Comparison of ENCODE assay signal across 8 mouse cellular contexts in the genomic region with DNA sequence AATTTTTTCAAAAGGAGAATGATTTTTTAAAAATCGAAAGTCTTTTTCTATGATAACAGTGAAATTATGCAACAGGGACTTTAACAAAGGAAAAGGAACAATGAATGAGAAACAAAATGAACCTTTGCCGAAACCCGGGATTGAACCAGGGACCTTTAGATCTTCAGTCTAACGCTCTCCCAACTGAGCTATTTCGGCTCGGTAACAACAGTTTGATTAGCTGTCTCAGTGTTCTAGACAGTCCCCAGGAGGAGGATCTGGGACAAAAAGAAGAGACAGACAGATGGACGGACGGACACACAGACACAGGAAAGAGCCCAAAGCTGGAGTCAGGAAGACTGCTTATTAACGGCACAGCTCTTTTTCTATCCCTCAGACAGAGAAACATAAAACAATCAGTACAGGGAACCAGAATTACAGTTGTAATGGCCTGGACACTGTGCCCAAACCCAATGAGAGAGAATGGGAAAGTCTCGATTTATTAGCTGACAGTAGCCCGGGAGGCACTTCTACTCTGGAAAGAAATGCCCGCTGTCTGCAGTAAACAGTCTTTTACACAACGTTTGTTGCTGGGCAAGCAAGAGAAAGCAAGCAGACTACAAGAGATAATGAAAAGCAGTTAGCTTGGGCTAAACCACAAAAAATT. TPM values are rescaled to one million over a fixed set of nuclear protein-coding genes. Genes with fewer than 3 reads are reported as not detected.
DNase-seq lines count a peak whose midpoint lies in the region; ATAC-seq lines count a peak whose summit lies in the region.

No protein-coding gene starts in this region.

- no peaks in the 10 kb centered on the region for H3K27me3 ChIP-seq in kidney, embryonic 14.5 days (ENCODE audit: control insufficient read depth, insufficient read depth, low read length)
- H3K27me3 ChIP-seq in liver, embryonic 11.5 days (replicated peaks; ENCODE audit: control insufficient read depth, insufficient read depth, low read length) = no peaks in the 10 kb centered on the region

- intact Hi-C loops in gastrocnemius, postnatal 36 days (cut with DNase I) = no loop called here

- 2% methylated on average over 13 of the region's 13 CpGs for WGBS in kidney, embryonic 14.5 days
- under 1% methylated on average over 13 of the region's 13 CpGs for WGBS in liver, embryonic 11.5 days

- ATAC-seq in kidney, embryonic 14.5 days (ENCODE audit: low FRiP score, low TSS enrichment) = peak; percentile 85
- peak; percentile 82 for ATAC-seq in liver, embryonic 11.5 days (replicated peaks; ENCODE audit: low FRiP score)

- peak overlapping the region; percentile 51 for H3K4me3 ChIP-seq in kidney, embryonic 14.5 days (ENCODE audit: low read length)
- H3K4me3 ChIP-seq in liver, embryonic 11.5 days (ENCODE audit: low read depth, low read length) = peak overlapping the region; percentile 61

- no peaks in the 10 kb centered on the region for H3K9me3 ChIP-seq in kidney, embryonic 14.5 days (ENCODE audit: control insufficient read depth, low read length)
- H3K9me3 ChIP-seq in liver, embryonic 11.5 days (ENCODE audit: control insufficient read depth, low read length) = no peaks in the 10 kb centered on the region

- H3K4me1 ChIP-seq in kidney, embryonic 14.5 days (ENCODE audit: control insufficient read depth, insufficient read depth, low read length) = no peaks in the 10 kb centered on the region
- peaks cover 5% of the 10 kb centered on the region; the same call in 1 of the 2 replicates for H3K4me1 ChIP-seq in liver, embryonic 11.5 days (replicated peaks; ENCODE audit: control insufficient read depth, insufficient read depth, low read length)

- peak; percentile 34 for DNase-seq in spleen, adult 12 weeks (ENCODE audit: low spot score)
- DNase-seq in spleen, adult 18-20 months = no peak
- peak; percentile 6 for DNase-seq in cerebellum, adult 9-11 months
- peak; percentile 37 to 66 for DNase-seq in frontal cortex, postnatal 25 days (ENCODE audit: low spot score in 2 of 2)
- DNase-seq in liver, embryonic 11.5 days (ENCODE audit: low spot score) = peak; percentile 89
- DNase-seq in naive thymus-derived CD4-positive, alpha-beta T cell, adult 2 months (ENCODE audit: low read depth) = peak; percentile 19
- no peak for DNase-seq in gastrocnemius, postnatal 36 days

- H3K4me2 ChIP-seq in kidney, embryonic 14.5 days (replicated peaks; ENCODE audit: low read depth, low read length) = peak overlapping the region; percentile 42
- peak overlapping the region; percentile 83 for H3K4me2 ChIP-seq in liver, embryonic 11.5 days

- no peaks in the 10 kb centered on the region for H3K36me3 ChIP-seq in kidney, embryonic 14.5 days (ENCODE audit: control insufficient read depth, insufficient read depth, low read length)
- H3K36me3 ChIP-seq in liver, embryonic 11.5 days (ENCODE audit: control insufficient read depth, insufficient read depth, low read length) = no peaks in the 10 kb centered on the region

- no peak overlapping the region for H3K27ac ChIP-seq in kidney, embryonic 14.5 days (ENCODE audit: low read depth, low read length)
- no peak overlapping the region for H3K27ac ChIP-seq in liver, embryonic 11.5 days (ENCODE audit: low read depth, low read length)

- H3K9ac ChIP-seq in kidney, embryonic 14.5 days (ENCODE audit: low read depth, low read length) = peak overlapping the region; percentile 45; the same call in 1 of the 2 replicates
- peak overlapping the region; percentile 70 for H3K9ac ChIP-seq in liver, embryonic 11.5 days (ENCODE audit: low read depth, low read length)

RNA-seq across cellular contexts. Expression of a gene that starts 49.3 kb away (rescaled TPM):
- 27.1 and 42.5 TPM in 2 replicates for polyA plus RNA-seq in kidney, embryonic 14.5 days (2014; fragmentation: Nextera tagmentation; extraction: Ambion mirVana)
- polyA plus RNA-seq in liver, embryonic 11.5 days (2014; fragmentation: Nextera tagmentation; extraction: Ambion mirVana) = 12.6 and 19.7 TPM in 2 replicates
- total RNA-seq in gastrocnemius, postnatal 36 days (2021) = 10 to 100 TPM; 19.2 to 22.2 TPM

RNA-seq across cellular contexts. Expression of a gene that starts 49.6 kb away (rescaled TPM):
- 4,540 and 6,439 TPM in 2 replicates for polyA plus RNA-seq in kidney, embryonic 14.5 days (2014; fragmentation: Nextera tagmentation; extraction: Ambion mirVana)
- polyA plus RNA-seq in liver, embryonic 11.5 days (2014; fragmentation: Nextera tagmentation; extraction: Ambion mirVana) = 4,759 and 5,033 TPM in 2 replicates
- 10 to 100 TPM; 11.5 to 14.3 TPM for total RNA-seq in gastrocnemius, postnatal 36 days (2021)

RNA-seq across cellular contexts. Expression of a gene that starts 50.9 kb away (rescaled TPM):
- polyA plus RNA-seq in kidney, embryonic 14.5 days (2014; fragmentation: Nextera tagmentation; extraction: Ambion mirVana) = 23.1 and 41.1 TPM in 2 replicates
- polyA plus RNA-seq in liver, embryonic 11.5 days (2014; fragmentation: Nextera tagmentation; extraction: Ambion mirVana) = 14.6 and 15.4 TPM in 2 replicates
- not detected for total RNA-seq in gastrocnemius, postnatal 36 days (2021)

Comparison
In these comparisons a context has a peak if more than half of its experiments do, and no peak if none do; other contexts are left out.
1. DNase-seq: peak in spleen, adult 12 weeks (single experiment), cerebellum, adult 9-11 months (single experiment), frontal cortex, postnatal 25 days (2 of 2), liver, embryonic 11.5 days (single experiment) and naive thymus-derived CD4-positive, alpha-beta T cell, adult 2 months (single experiment); none in spleen, adult 18-20 months (0 of 2) and gastrocnemius, postnatal 36 days (0 of 2).